Mouse (Mus musculus) G1E (cell line): ENCODE results near the gene Smoc1. TPM values are rescaled to one million over a fixed set of nuclear protein-coding genes. Genes with fewer than 3 reads are reported as not detected.

Source experiments
- ATAC-seq: 2 replicates; pipeline ENCODE4 v1.8.0; 2016; ENCODE audit warnings: mild to moderate bottlenecking; ENCODE audit not compliant: insufficient number of reproducible peaks, poor library complexity, low FRiP score, severe bottlenecking; ENCODE audit errors: extremely low read depth
- DNase-seq: peaks from one replicate; pipeline ENCODE4 v3.0.0; 2012; ENCODE audit warnings: low spot score
- H3K27me3 ChIP-seq: 2 replicates; pipeline ENCODE4 v1.6.1; 2012; ENCODE audit warnings: mild to moderate bottlenecking, low read length, inconsistent platforms; ENCODE audit not compliant: insufficient read depth
- H3K36me3 ChIP-seq: replicated peaks from 2 replicates; pipeline ENCODE3; 2012; ENCODE audit warnings: mild to moderate bottlenecking, inconsistent platforms
- H3K4me1 ChIP-seq: 2 replicates; pipeline ENCODE4 v1.6.1; 2012; ENCODE audit warnings: low read depth, low read length, inconsistent platforms, mixed read lengths; ENCODE audit not compliant: insufficient read depth
- H3K4me3 ChIP-seq: 2 replicates; pipeline ENCODE4 v1.5.1; 2012; ENCODE audit warnings: low read depth, mild to moderate bottlenecking, inconsistent platforms, low read length, moderate library complexity, mixed read lengths
- H3K9me3 ChIP-seq: replicated peaks from 2 replicates; pipeline ENCODE4 v1.6.1; 2012; ENCODE audit warnings: inconsistent platforms
- CTCF ChIP-seq: IDR thresholded peaks from 2 replicates; pipeline ENCODE4 v1.5.1; 2012; ENCODE audit warnings: low read depth, low read length, inconsistent platforms, mixed read lengths
- GATA1 ChIP-seq: IDR thresholded peaks from 2 replicates; pipeline ENCODE4 v1.6.1; 2012; ENCODE audit warnings: borderline replicate concordance, low read length, inconsistent platforms, mixed read lengths
- GATA2 ChIP-seq: IDR thresholded peaks from 2 replicates; pipeline ENCODE4 v1.6.1; 2012; ENCODE audit warnings: low read depth, low read length, inconsistent platforms, borderline replicate concordance
- POLR2AphosphoS5 ChIP-seq: IDR thresholded peaks from 2 replicates; pipeline ENCODE4 v1.6.1; 2012; ENCODE audit warnings: low read depth, low read length, inconsistent platforms; ENCODE audit not compliant: insufficient replicate concordance
- TAL1 ChIP-seq: conservative IDR thresholded peaks from 2 replicates; pipeline ENCODE4 v1.6.1; 2012; ENCODE audit warnings: low read depth, low read length, inconsistent platforms, mixed read lengths
- polyA plus RNA-seq: library from polyadenylated mRNA; stranded (reverse); fragments of >175 nt; gene quantifications from 2 replicates; pipeline ENCODE4 v1.2.3, GENCODE M21; 2012
- total RNA-seq, 2 experiments: library from RNA; stranded (forward) in 1 of 2; stranded (reverse) in 1 of 2; fragments of 200-1000 nt in 1 of 2; fragments of >200 nt in 1 of 2; fragmentation: Nextera tagmentation in 1 of 2; gene quantifications; 2 replicates each; pipeline ENCODE4 v1.2.3; 2014 to 2017

The Smoc1 gene
- total and polyA plus RNA-seq, 3 experiments: 10.6 to 36.3 (median 28.1) TPM

- Histone ChIP-seq H3K9me3 (peaks cover 22% of the 10 kb centered on the region), H3K27me3 (no peaks in the 10 kb centered on the region), H3K36me3 (peaks cover 92% of the 10 kb centered on the region), H3K4me1 (peaks cover 1% of the 10 kb centered on the region; the same call in 1 of the 2 replicates), H3K4me3 (no peak overlapping the region)
- TF ChIP-seq GATA2: no peak
- TF ChIP-seq POLR2AphosphoS5: no peak
- no peak for TF ChIP-seq GATA1
- no peak for TF ChIP-seq CTCF
- TF ChIP-seq TAL1: no peak
- ATAC-seq (no peak; the same call in 1 of the 2 replicates), DNase-seq (no peak)
Observed at GRCm38 (mm10) chr12:81080345-81080744, 53.7 kb downstream of the Smoc1 start.

- H3K9me3 ChIP-seq: peaks cover 21% of the 10 kb centered on the region
- H3K4me3 ChIP-seq: no peak overlapping the region
- H3K4me1 ChIP-seq: no peaks in the 10 kb centered on the region
- TF ChIP-seq GATA1: no peak
- no peak for TF ChIP-seq TAL1
- TF ChIP-seq POLR2AphosphoS5: no peak
- no peak for TF ChIP-seq CTCF
- no peak for TF ChIP-seq GATA2
- ATAC-seq: no peak
- no peaks in the 10 kb centered on the region for H3K27me3 ChIP-seq
- DNase-seq: no peak
- H3K36me3 ChIP-seq: peaks cover 88% of the 10 kb centered on the region
Observed at GRCm38 (mm10) chr12:81081031-81081430, 54.4 kb downstream of the Smoc1 start.

- DNase-seq (no peak), ATAC-seq (no peak)
- Histone ChIP-seq H3K9me3 (peaks cover 10% of the 10 kb centered on the region), H3K4me1 (no peaks in the 10 kb centered on the region), H3K4me3 (no peak overlapping the region), H3K27me3 (no peaks in the 10 kb centered on the region), H3K36me3 (peaks cover 88% of the 10 kb centered on the region)
- TF ChIP-seq TAL1: no peak
- TF ChIP-seq GATA1: no peak
- no peak for TF ChIP-seq GATA2
Observed at GRCm38 (mm10) chr12:81083146-81083545, 56.5 kb downstream of the Smoc1 start.

- ATAC-seq (no peak), DNase-seq (no peak)
- no peaks in the 10 kb centered on the region for H3K4me1 ChIP-seq
- H3K36me3 ChIP-seq: peaks cover 90% of the 10 kb centered on the region
- TF ChIP-seq CTCF (no peak), GATA2 (no peak), POLR2AphosphoS5 (no peak), TAL1 (no peak), GATA1 (no peak)
- H3K27me3 ChIP-seq: no peaks in the 10 kb centered on the region
- H3K9me3 ChIP-seq: no peaks in the 10 kb centered on the region
- no peak overlapping the region for H3K4me3 ChIP-seq
Observed at GRCm38 (mm10) chr12:81085244-81085643, 58.6 kb downstream of the Smoc1 start.

- DNase-seq (no peak), ATAC-seq (no peak)
- Histone ChIP-seq H3K9me3 (no peaks in the 10 kb centered on the region), H3K27me3 (no peaks in the 10 kb centered on the region), H3K36me3 (peaks cover 89% of the 10 kb centered on the region), H3K4me1 (no peaks in the 10 kb centered on the region), H3K4me3 (no peak overlapping the region)
- TF ChIP-seq POLR2AphosphoS5: no peak
- no peak for TF ChIP-seq CTCF
- no peak for TF ChIP-seq TAL1
- no peak for TF ChIP-seq GATA1
- TF ChIP-seq GATA2: no peak
Observed at GRCm38 (mm10) chr12:81088131-81088530, 61.5 kb downstream of the Smoc1 start.

GRCm38 (mm10) chr12:81091641-81092040 lies 65.0 kb downstream of the Smoc1 start:
- Histone ChIP-seq H3K9me3 (no peaks in the 10 kb centered on the region), H3K36me3 (peaks cover 87% of the 10 kb centered on the region), H3K4me3 (no peak overlapping the region), H3K27me3 (no peaks in the 10 kb centered on the region), H3K4me1 (no peaks in the 10 kb centered on the region)
- DNase-seq (no peak), ATAC-seq (no peak)
- no peak for TF ChIP-seq CTCF
- no peak for TF ChIP-seq GATA2

GRCm38 (mm10) chr12:81092641-81093040 lies 66.0 kb downstream of the Smoc1 start:
- DNase-seq (no peak), ATAC-seq (no peak)
- TF ChIP-seq POLR2AphosphoS5 (no peak), TAL1 (no peak), GATA2 (no peak), CTCF (no peak), GATA1 (no peak)
- no peak overlapping the region for H3K4me3 ChIP-seq
- no peaks in the 10 kb centered on the region for H3K9me3 ChIP-seq
- no peaks in the 10 kb centered on the region for H3K4me1 ChIP-seq
- H3K36me3 ChIP-seq: peaks cover 86% of the 10 kb centered on the region
- no peaks in the 10 kb centered on the region for H3K27me3 ChIP-seq
